Mouse (Mus musculus): Measurements from ENCODE around the gene Thap3.

- no peak for TF ChIP-seq CTCF (IDR thresholded peaks at IDR 0.05; ENCODE audit: control insufficient read depth, insufficient read depth, insufficient replicate concordance, low read depth, low read length)
- TF ChIP-seq POLR2A (IDR thresholded peaks at IDR 0.05; ENCODE audit: control insufficient read depth, low read depth, low read length) = no peak
Observed at GRCm38 (mm10) chr4:151996951-151997222, 8.1 kb upstream of the Thap3 start.

Measured in testis, adult 2 months (tissue).